Mouse (Mus musculus) T-helper 17 cell (primary cell): ENCODE measurements at regions not wholly inside any gene's neighbourhood (a gene's known extent, or its start where the extent isn't known, plus 50 kb on each side); places are given as distances from the start of the nearest gene placed in this dataset.

Experiments used
- in situ Hi-C, 2 experiments: fragments of 300-600 bp; cut with MboI, MseI; formaldehyde crosslinking; loops; 1 replicate in 1 of 2; 2 replicates in 1 of 2; pipeline ENCODE4 v1.15.1; 2025; ENCODE audit warnings: high pct_unique_total_duplicates in 2 of 2

GRCm38 (mm10) chr8:86364898-86365297 lies 215.6 kb downstream of the Abcc12 start:
- in situ Hi-C loops: loop anchor here (5.0 to 25.0 kb wide), 2 partner anchors 678 kb away; no protein-coding TSS in a partner anchor

GRCm38 (mm10) chr8:86360283-86360682 lies 220.2 kb downstream of the Abcc12 start:
- in situ Hi-C loops: loop anchor here (5.0 to 25.0 kb wide), 2 partner anchors 673 kb away; no protein-coding TSS in a partner anchor

- in situ Hi-C loops: loop anchor here (5.0 to 25.0 kb wide), 2 partner anchors 223 to 672 kb away; partner anchors contain the start of gene Abcc12 (in 1 of the 2)
Observed at GRCm38 (mm10) chr8:86359518-86359917, 221.0 kb downstream of the Abcc12 start.

- in situ Hi-C loops: loop anchor here in 1 of 2 experiments (25.0 kb wide), 1 partner anchor 667 kb away; no protein-coding TSS in a partner anchor
Observed at GRCm38 (mm10) chr8:86353816-86354215, 226.7 kb downstream of the Abcc12 start.

- in situ Hi-C loops: loop anchor here in 1 of 2 experiments (25.0 kb wide), 1 partner anchor 664 kb away; no protein-coding TSS in a partner anchor
Observed at GRCm38 (mm10) chr8:86351545-86352190, 228.8 kb downstream of the Abcc12 start.

GRCm38 (mm10) chr8:86350128-86350527 lies 230.4 kb downstream of the Abcc12 start:
- in situ Hi-C loops: loop anchor here in 1 of 2 experiments (25.0 kb wide), 1 partner anchor 663 kb away; no protein-coding TSS in a partner anchor

GRCm38 (mm10) chr8:86342016-86342684 lies 238.3 kb downstream of the Abcc12 start:
- in situ Hi-C loops: no loop called here

- in situ Hi-C loops: no loop called here
Observed at GRCm38 (mm10) chr8:86338574-86339264, 241.8 kb downstream of the Abcc12 start.

- in situ Hi-C loops: no loop called here
Observed at GRCm38 (mm10) chr8:86331383-86331782, 249.1 kb downstream of the Abcc12 start.

- in situ Hi-C loops: no loop called here
Observed at GRCm38 (mm10) chr8:86328626-86329025, 251.9 kb downstream of the Abcc12 start.

GRCm38 (mm10) chr8:86327982-86328381 lies 252.5 kb downstream of the Abcc12 start:
- in situ Hi-C loops: no loop called here

GRCm38 (mm10) chr8:86325040-86325439 lies 255.4 kb downstream of the Abcc12 start:
- in situ Hi-C loops: no loop called here

GRCm38 (mm10) chr8:86324542-86324941 lies 255.9 kb downstream of the Abcc12 start:
- in situ Hi-C loops: no loop called here

- in situ Hi-C loops: no loop called here
Observed at GRCm38 (mm10) chr8:86323823-86324222, 256.7 kb downstream of the Abcc12 start.

GRCm38 (mm10) chr8:86322494-86322893 lies 258.0 kb downstream of the Abcc12 start:
- in situ Hi-C loops: no loop called here

GRCm38 (mm10) chr8:86320938-86321337 lies 259.5 kb downstream of the Abcc12 start:
- in situ Hi-C loops: no loop called here

- in situ Hi-C loops: no loop called here
Observed at GRCm38 (mm10) chr8:86318531-86318930, 262.0 kb downstream of the Abcc12 start.

GRCm38 (mm10) chr8:86316236-86316635 lies 264.2 kb downstream of the Abcc12 start:
- in situ Hi-C loops: no loop called here

- in situ Hi-C loops: no loop called here
Observed at GRCm38 (mm10) chr8:86309460-86309859, 271.0 kb downstream of the Abcc12 start.

GRCm38 (mm10) chr8:86307339-86307738 lies 273.1 kb downstream of the Abcc12 start:
- in situ Hi-C loops: no loop called here

- in situ Hi-C loops: no loop called here
Observed at GRCm38 (mm10) chr8:86301885-86302509, 278.5 kb downstream of the Abcc12 start.
